Mouse (Mus musculus) embryo, embryonic 9.5 days (tissue): ENCODE results near the gene Arfgef3.
"Not testable (repeated sequence)": the region's sequence is repeated elsewhere in the genome, so short reads cannot be mapped to it uniquely, and the experiment has no call there.

Experiments used
- DNase-seq: peaks from one replicate; pipeline ENCODE4 v3.0.0-alpha.2; 2017; ENCODE audit errors: extremely low spot score

The Arfgef3 gene

DNA sequence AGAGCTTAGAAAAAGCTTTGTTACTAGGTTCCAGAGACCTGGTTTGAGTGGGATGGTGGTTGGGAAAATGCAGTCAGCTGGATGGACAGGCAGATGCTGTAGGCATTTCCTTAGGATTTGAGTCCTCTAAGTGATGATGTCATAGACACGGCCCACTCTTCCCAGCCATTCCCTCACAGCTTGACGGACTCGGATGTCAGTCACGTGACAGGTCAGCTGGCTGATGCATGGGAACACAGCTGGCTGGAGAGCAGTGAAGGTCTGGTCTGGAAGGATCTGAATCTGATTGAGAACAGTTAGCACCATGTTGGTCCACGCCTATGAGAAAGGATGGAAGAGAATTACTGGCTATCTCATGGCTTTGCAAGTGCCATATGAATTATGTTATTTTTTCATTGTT lies 154.3 kb downstream of the Arfgef3 start:
- DNase-seq: no peak

GRCm38 (mm10) chr10:18584188-18584587 lies 159.6 kb downstream of the Arfgef3 start:
- DNase-seq: peak; percentile 4

DNA sequence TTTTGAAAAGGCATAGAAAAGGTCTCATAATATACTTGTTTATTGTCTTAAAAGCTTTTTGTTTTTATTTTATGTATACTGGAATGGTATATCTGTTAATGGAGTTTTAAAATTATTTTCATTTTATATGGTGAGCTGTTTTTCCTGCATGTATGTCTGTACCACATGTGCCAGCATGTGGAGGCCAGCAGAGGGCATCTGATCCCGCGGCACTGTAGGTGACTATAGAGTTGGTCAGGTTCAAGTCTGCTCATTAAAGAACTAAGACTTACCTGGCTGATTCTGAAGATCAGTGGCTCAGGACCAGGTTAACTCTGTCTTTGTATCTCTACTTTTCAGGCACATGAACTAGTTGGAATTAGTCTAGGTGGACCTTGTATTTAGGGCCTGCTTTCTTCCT lies 171.2 kb downstream of the Arfgef3 start:
- no peak for DNase-seq

DNA sequence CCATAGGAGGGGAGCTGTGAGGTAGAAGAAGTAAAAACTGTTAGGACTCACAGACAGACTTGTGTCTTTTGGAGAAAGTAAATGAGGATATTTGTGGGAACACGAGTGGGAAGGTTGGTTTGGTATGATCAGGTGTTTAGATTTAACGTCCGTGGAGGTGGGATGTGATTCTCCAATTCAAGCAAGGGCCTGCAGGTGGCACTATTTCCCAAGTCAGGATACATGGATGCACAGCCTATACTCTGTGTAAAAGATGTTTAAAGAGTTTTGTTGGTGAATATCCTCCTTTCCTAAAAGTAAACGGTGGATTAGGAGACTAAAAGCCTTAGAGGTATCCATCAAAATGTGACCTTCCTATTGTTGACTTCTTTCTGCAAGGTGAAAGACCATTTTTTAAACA lies 180.8 kb downstream of the Arfgef3 start:
- DNase-seq: peak; percentile 31

GRCm38 (mm10) chr10:18561445-18561844 lies 182.3 kb downstream of the Arfgef3 start:
- no peak for DNase-seq

GRCm38 (mm10) chr10:18559076-18559475 lies 184.7 kb downstream of the Arfgef3 start:
- not testable (repeated sequence) for DNase-seq

DNA sequence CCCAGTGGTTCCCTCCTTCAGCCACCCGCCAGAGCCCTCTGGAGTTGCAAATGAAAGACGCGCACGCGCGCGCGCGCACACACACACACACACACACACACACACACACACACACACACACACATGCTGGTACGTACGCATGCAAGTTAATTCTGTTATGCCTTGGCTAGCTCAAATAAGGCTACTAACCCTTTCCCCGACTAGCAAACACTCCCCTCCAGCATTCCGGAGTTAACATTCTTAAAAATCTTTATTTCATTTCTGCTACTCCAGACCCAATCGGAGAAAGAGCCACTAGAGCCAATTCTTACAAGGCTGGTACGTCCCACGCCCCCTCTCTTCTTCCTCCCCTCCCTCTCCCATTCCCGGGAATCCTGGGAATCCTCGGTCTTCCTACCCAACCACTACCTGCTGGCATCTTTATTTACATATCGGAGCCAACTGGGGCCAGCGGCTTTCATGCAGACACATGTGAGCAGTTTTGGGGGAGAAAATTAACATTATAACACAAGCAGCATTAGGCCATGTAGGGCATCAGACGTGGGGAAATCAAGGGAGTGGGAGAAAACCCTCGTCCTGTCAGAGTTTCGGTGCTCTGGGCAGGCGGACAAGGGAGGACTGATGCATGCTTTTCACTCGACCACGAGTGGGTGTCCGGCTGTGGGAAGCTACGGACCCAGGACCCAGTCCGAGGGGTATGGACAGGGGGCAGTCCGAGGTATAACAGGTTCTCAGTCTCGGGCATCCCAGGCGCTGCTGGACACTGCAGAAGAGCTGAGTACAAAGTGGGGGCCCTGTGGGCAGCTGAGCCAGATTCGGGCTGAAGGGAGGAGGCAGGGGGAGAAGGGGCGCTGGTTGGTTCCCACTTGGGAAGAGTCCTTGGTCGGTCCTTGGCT lies 194.2 kb downstream of the Arfgef3 start:
- peak; percentile 71 for DNase-seq

DNA sequence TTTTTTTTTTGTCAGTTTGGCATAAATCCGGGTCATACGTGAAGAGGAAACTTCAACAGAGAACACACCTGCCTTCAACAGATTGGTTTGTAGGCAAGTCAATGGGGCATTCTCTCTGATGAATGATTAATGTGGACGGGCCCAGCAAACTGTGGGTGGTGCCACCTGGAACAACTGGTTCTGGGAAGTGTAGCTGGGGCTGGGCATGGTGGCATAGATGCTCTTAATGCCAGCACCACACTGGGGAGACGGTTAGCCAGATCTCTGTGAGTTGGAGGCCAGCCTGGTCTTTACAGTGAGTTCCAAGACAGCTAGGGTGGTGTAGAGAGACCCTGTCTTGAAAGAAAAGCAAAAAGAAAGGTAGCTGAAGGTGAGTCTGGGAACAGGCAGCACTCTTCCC lies 196.4 kb downstream of the Arfgef3 start:
- DNase-seq: no peak

- peak; percentile 90 for DNase-seq
Measured at GRCm38 (mm10) chr10:18545813-18546235, 197.9 kb downstream of the Arfgef3 start, which contains the start of gene Hebp2. Gene Hebp2 (minus strand): TSS chr10:18546076.

DNA sequence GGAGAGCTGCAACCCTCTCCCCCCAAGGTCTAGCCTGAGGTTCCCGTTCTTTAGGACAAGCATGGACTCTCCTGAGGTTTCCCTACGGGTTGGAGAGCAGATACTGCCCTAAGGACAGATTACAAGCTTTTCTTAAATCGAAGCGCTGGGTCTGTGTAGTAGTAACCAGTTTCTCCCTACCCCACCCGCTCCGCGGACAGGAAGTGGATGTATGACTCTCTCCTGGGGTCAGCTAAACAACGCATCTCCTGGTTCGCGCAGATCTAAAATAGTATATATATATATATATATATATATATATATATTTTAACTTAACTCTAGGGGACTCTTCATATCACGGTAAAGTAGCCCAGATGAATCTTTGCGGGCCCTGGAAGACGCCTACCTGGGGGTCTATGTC lies 198.4 kb downstream of the Arfgef3 start:
- no peak for DNase-seq

GRCm38 (mm10) chr10:18536889-18537288 lies 206.9 kb downstream of the Arfgef3 start:
- no peak for DNase-seq

DNA sequence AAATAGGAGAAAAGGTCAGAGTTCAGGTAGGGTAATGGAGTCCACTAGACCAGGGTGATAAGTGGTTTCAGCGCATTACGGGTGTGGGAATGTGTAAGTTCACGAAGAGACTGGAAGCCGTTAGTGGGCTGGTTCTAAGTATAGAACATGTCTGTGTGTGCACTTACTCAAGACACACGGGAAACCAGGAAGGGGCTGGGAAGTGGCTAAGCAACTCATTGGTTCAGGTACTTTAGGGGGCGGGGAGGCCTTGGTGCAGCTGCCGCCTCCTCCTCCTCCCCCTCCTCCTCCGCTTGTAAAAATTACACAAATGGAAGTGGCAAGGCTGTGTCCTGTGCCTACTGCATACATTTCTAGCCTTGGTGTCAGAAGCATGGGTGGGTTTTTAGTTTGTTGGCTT lies 211.5 kb downstream of the Arfgef3 start:
- no peak for DNase-seq
